Mouse (Mus musculus) liver, postnatal 0 days (tissue): ENCODE measurements around the gene Fam189a1. TPM values are rescaled to one million over a fixed set of nuclear protein-coding genes. Genes with fewer than 3 reads are reported as not detected.

Experiments used
- ATAC-seq: fragments of 200-750 bp; cut with Nextera tagmentation; 2 replicates; pipeline ENCODE4 v1.8.0; 2017; ENCODE audit warnings: mild to moderate bottlenecking, moderate library complexity
- DNase-seq: peaks from one replicate; pipeline ENCODE4 v3.0.0-alpha.2; 2016
- H3K27ac ChIP-seq: fragments of 300-500 bp; sonication (generic); 2 replicates; pipeline ENCODE4 v1.5.1; 2014; ENCODE audit warnings: antibody characterized with exemption, moderate library complexity, mild to moderate bottlenecking, low read depth
- H3K27me3 ChIP-seq: fragments of 300-500 bp; sonication (generic); 2 replicates; pipeline ENCODE4 v1.6.1; 2014; ENCODE audit warnings: low read length, control low read depth, mixed read lengths; ENCODE audit not compliant: insufficient read depth
- H3K36me3 ChIP-seq: fragments of 300-500 bp; sonication (generic); replicated peaks from 2 replicates; pipeline ENCODE4 v1.6.1; 2014; ENCODE audit warnings: mild to moderate bottlenecking, control low read depth, low read length, moderate library complexity, mixed read lengths; ENCODE audit not compliant: insufficient read depth
- H3K4me1 ChIP-seq: fragments of 300-500 bp; sonication (generic); 2 replicates; pipeline ENCODE4 v1.6.1; 2014; ENCODE audit warnings: antibody characterized with exemption, mild to moderate bottlenecking, control low read depth; ENCODE audit not compliant: insufficient read depth
- H3K4me2 ChIP-seq: fragments of 300-500 bp; sonication (generic); 2 replicates; pipeline ENCODE4 v1.6.1; 2014; ENCODE audit warnings: low read depth, mild to moderate bottlenecking, low read length, moderate library complexity, mixed read lengths
- H3K4me3 ChIP-seq: fragments of 300-500 bp; sonication (generic); 2 replicates; pipeline ENCODE4 v1.5.1; 2014; ENCODE audit warnings: low read depth, low read length
- H3K9ac ChIP-seq: fragments of 300-500 bp; sonication (generic); replicated peaks from 2 replicates; pipeline ENCODE4 v1.6.1; 2014; ENCODE audit warnings: mild to moderate bottlenecking, moderate library complexity
- H3K9me3 ChIP-seq: fragments of 300-500 bp; sonication (generic); 2 replicates; pipeline ENCODE4 v1.6.1; 2016; ENCODE audit warnings: mild to moderate bottlenecking, control low read depth, low read length, mixed read lengths
- CTCF ChIP-seq: sonication (generic); IDR thresholded peaks from 2 replicates; pipeline ENCODE4 v1.5.1; 2016; ENCODE audit warnings: antibody characterized with exemption, low read depth
- EP300 ChIP-seq: IDR thresholded peaks from 2 replicates; pipeline ENCODE4 v1.6.1; 2016; ENCODE audit warnings: antibody characterized with exemption, low read depth, mild to moderate bottlenecking
- WGBS: fragments of 180-500 bp; shearing (Covaris S2); extraction: QIAGEN DNeasy Blood & Tissue Kit; methylation state at CpG from one replicate; pipeline ENCODE4 v1.1.7; 2014; ENCODE audit not compliant: insufficient replicate concordance; 5-methylcytosine and 5-hydroxymethylcytosine counted together
- polyA plus RNA-seq: library from polyadenylated mRNA; unstranded; fragments of >200 nt; fragmentation: Nextera tagmentation; extraction: Ambion mirVana; gene quantifications from 2 replicates; pipeline ENCODE4 v1.2.1, GENCODE M21; 2015

Fam189a1 gene
- polyA plus RNA-seq, 1 experiment from 2014 or later = 0.36 TPM

- no peaks in the 10 kb centered on the region for H3K36me3 ChIP-seq
- no peak overlapping the region for H3K4me3 ChIP-seq
- H3K9ac ChIP-seq = no peak overlapping the region
- no peaks in the 10 kb centered on the region for H3K9me3 ChIP-seq
- H3K4me1 ChIP-seq = no peaks in the 10 kb centered on the region
- TF ChIP-seq CTCF (no peak), EP300 (no peak)
- no peaks in the 10 kb centered on the region for H3K27me3 ChIP-seq
- H3K4me2 ChIP-seq = no peak overlapping the region
- DNase-seq = no peak
- H3K27ac ChIP-seq = no peak overlapping the region
- no peak for ATAC-seq
- WGBS = 54% methylated on average over 7 of the region's 7 CpGs
Measured at GRCm38 (mm10) chr7:64881387-64881786, 275.0 kb downstream of the Fam189a1 start.

- Histone ChIP-seq H3K36me3 (no peaks in the 10 kb centered on the region), H3K4me3 (no peak overlapping the region), H3K27me3 (no peaks in the 10 kb centered on the region), H3K4me1 (no peaks in the 10 kb centered on the region), H3K4me2 (no peak overlapping the region), H3K9ac (no peak overlapping the region), H3K9me3 (no peaks in the 10 kb centered on the region), H3K27ac (no peak overlapping the region)
- ATAC-seq (no peak), DNase-seq (no peak)
- TF ChIP-seq EP300 (no peak), CTCF (no peak)
- WGBS = 76% methylated on average over 5 of the region's 5 CpGs
Measured at GRCm38 (mm10) chr7:64880415-64880814, 276.0 kb downstream of the Fam189a1 start.

GRCm38 (mm10) chr7:64874941-64875340, 281.4 kb downstream of the Fam189a1 start:
- DNase-seq (no peak), ATAC-seq (no peak)
- H3K4me3 ChIP-seq = no peak overlapping the region
- H3K27me3 ChIP-seq = no peaks in the 10 kb centered on the region
- H3K4me1 ChIP-seq = peaks cover 11% of the 10 kb centered on the region
- WGBS = 81% methylated on average over 4 of the region's 4 CpGs
- H3K27ac ChIP-seq = no peak overlapping the region
- no peak overlapping the region for H3K9ac ChIP-seq
- no peak overlapping the region for H3K4me2 ChIP-seq
- H3K9me3 ChIP-seq = no peaks in the 10 kb centered on the region
- TF ChIP-seq EP300 = no peak
- no peak for TF ChIP-seq CTCF
- no peaks in the 10 kb centered on the region for H3K36me3 ChIP-seq

- Histone ChIP-seq H3K36me3 (no peaks in the 10 kb centered on the region), H3K9me3 (no peaks in the 10 kb centered on the region), H3K4me1 (peaks cover 11% of the 10 kb centered on the region), H3K27me3 (no peaks in the 10 kb centered on the region), H3K27ac (peak overlapping the region; percentile 94; the same call in 1 of the 2 replicates), H3K4me3 (peak overlapping the region; percentile 94), H3K4me2 (peak overlapping the region; percentile 78), H3K9ac (no peak overlapping the region)
- ATAC-seq (no peak), DNase-seq (no peak)
- TF ChIP-seq CTCF (no peak), EP300 (no peak)
- WGBS = 44% methylated on average over 11 of the region's 11 CpGs
Measured at GRCm38 (mm10) chr7:64873266-64873665, 283.1 kb downstream of the Fam189a1 start.

- no peaks in the 10 kb centered on the region for H3K36me3 ChIP-seq
- TF ChIP-seq CTCF (peak; percentile 37), EP300 (no peak)
- H3K27ac ChIP-seq = peak within 1 kb of the TSS; percentile 94
- H3K4me3 ChIP-seq = peak within 1 kb of the TSS; percentile 94
- H3K9ac ChIP-seq = peak within 1 kb of the TSS; percentile 98
- peaks cover 11% of the 10 kb centered on the region for H3K4me1 ChIP-seq
- H3K4me2 ChIP-seq = peak within 1 kb of the TSS; percentile 78
- ATAC-seq (peak; percentile 98), DNase-seq (peak; percentile 96)
- no peaks in the 10 kb centered on the region for H3K27me3 ChIP-seq
- WGBS = under 1% methylated on average over 56 of the region's 57 CpGs
- no peaks in the 10 kb centered on the region for H3K9me3 ChIP-seq
Measured at GRCm38 (mm10) chr7:64872743-64873241, 283.6 kb downstream of the Fam189a1 start, which contains the start of gene Nsmce3. TSS of gene Nsmce3 (minus strand) at chr7:64872997.

- Histone ChIP-seq H3K4me3 (peak overlapping the region; percentile 94), H3K4me1 (peaks cover 11% of the 10 kb centered on the region), H3K27me3 (no peaks in the 10 kb centered on the region), H3K27ac (peak overlapping the region; percentile 94), H3K9ac (peak overlapping the region; percentile 98), H3K36me3 (no peaks in the 10 kb centered on the region), H3K9me3 (no peaks in the 10 kb centered on the region), H3K4me2 (peak overlapping the region; percentile 78)
- TF ChIP-seq EP300 (no peak), CTCF (no peak)
- WGBS = 2% methylated on average over 33 of the region's 33 CpGs
- DNase-seq (peak; percentile 14), ATAC-seq (peak; percentile 63)
Measured at GRCm38 (mm10) chr7:64871987-64872742, 284.2 kb downstream of the Fam189a1 start.
